Mouse (Mus musculus) olfactory bulb, adult 2 months (tissue): Measurements from ENCODE around the gene Snx6.

Experiments
- CTCF ChIP-seq: fragments of 200-500 bp; IDR thresholded peaks from 2 replicates; pipeline ENCODE4 v1.5.1; 2012; ENCODE audit warnings: low read depth, mild to moderate bottlenecking, low read length, moderate library complexity; ENCODE audit not compliant: insufficient read depth
- POLR2A ChIP-seq: fragments of 200-500 bp; IDR thresholded peaks from 2 replicates; pipeline ENCODE4 v1.6.1; 2012; ENCODE audit warnings: mild to moderate bottlenecking, low read depth, low read length, moderate library complexity; ENCODE audit not compliant: insufficient read depth

- TF ChIP-seq POLR2A (no peak), CTCF (no peak)
These were observed 27.4 kb upstream of the Snx6 start for GRCm38 (mm10) chr12:54822836-54823426.
